Mouse (Mus musculus) thymus, postnatal 0 days (tissue): ENCODE measurements around the gene Tap2. TPM values are rescaled to one million over a fixed set of nuclear protein-coding genes. Genes with fewer than 3 reads are reported as not detected.

Experiments used
- DNase-seq: peaks from one replicate; pipeline ENCODE4 v3.0.0-alpha.2; 2015; ENCODE audit warnings: low spot score
- polyA plus RNA-seq: library from polyadenylated mRNA; unstranded; fragments of >200 nt; fragmentation: Nextera tagmentation; extraction: Ambion mirVana; gene quantifications from 2 replicates; pipeline ENCODE4 v1.2.1, GENCODE M21; 2015

The Tap2 gene
- polyA plus RNA-seq: 140 and 153 TPM in 2 replicates

GRCm38 (mm10) chr17:34203444-34203843, at the start of gene Tap2:
Tap2 (plus strand) TSS chr17:34203527.
- DNase-seq: no peak

GRCm38 (mm10) chr17:34155534-34155933, 47.8 kb upstream of the Tap2 start:
- DNase-seq: no peak

GRCm38 (mm10) chr17:34164202-34164895, 39.0 kb upstream of the Tap2 start:
- peak; percentile 52 for DNase-seq

- DNase-seq: peak; percentile 28
Measured at GRCm38 (mm10) chr17:34165033-34165730, 38.1 kb upstream of the Tap2 start.

GRCm38 (mm10) chr17:34169279-34169678, 34.0 kb upstream of the Tap2 start:
- DNase-seq: peak; percentile 71

- no peak for DNase-seq
Measured at GRCm38 (mm10) chr17:34170487-34170876, 32.8 kb upstream of the Tap2 start.

GRCm38 (mm10) chr17:34170877-34171498, 32.3 kb upstream of the Tap2 start:
- DNase-seq: peak; percentile 88

GRCm38 (mm10) chr17:34172528-34172927, 30.8 kb upstream of the Tap2 start:
- peak; percentile 23 for DNase-seq

- peak; percentile 35 for DNase-seq
Measured at GRCm38 (mm10) chr17:34174075-34174474, 29.3 kb upstream of the Tap2 start.

- peak; percentile 34 for DNase-seq
Measured at GRCm38 (mm10) chr17:34177179-34177578, 26.1 kb upstream of the Tap2 start.

- DNase-seq: no peak
Measured at GRCm38 (mm10) chr17:34179019-34179418, 24.3 kb upstream of the Tap2 start.

GRCm38 (mm10) chr17:34179913-34180859, 23.1 kb upstream of the Tap2 start:
- DNase-seq: no peak

- no peak for DNase-seq
Measured at GRCm38 (mm10) chr17:34183564-34184219, 19.6 kb upstream of the Tap2 start.

GRCm38 (mm10) chr17:34185526-34185925, 17.8 kb upstream of the Tap2 start:
- DNase-seq: no peak

- DNase-seq: no peak
Measured at GRCm38 (mm10) chr17:34186885-34187260, 16.5 kb upstream of the Tap2 start.

- peak; percentile 99 for DNase-seq
Measured at GRCm38 (mm10) chr17:34187261-34187916, 15.9 kb upstream of the Tap2 start, which contains the start of the genes Tap1 and Psmb9. Tap1 (plus strand) TSS chr17:34187553. Psmb9 (minus strand) TSS chr17:34187764.

GRCm38 (mm10) chr17:34188010-34188409, 15.3 kb upstream of the Tap2 start:
- peak; percentile 48 for DNase-seq

- DNase-seq: no peak
Measured at GRCm38 (mm10) chr17:34188986-34189385, 14.3 kb upstream of the Tap2 start.

GRCm38 (mm10) chr17:34192852-34193251, 10.5 kb upstream of the Tap2 start:
- no peak for DNase-seq

- DNase-seq: no peak
Measured at GRCm38 (mm10) chr17:34193468-34193867, 9.9 kb upstream of the Tap2 start.
